Mouse (Mus musculus) forebrain, embryonic 14.5 days (tissue): ENCODE measurements around the gene Derl3. TPM values are rescaled to one million over a fixed set of nuclear protein-coding genes. Genes with fewer than 3 reads are reported as not detected.

Source experiments
- ATAC-seq: fragments of 200-750 bp; cut with Nextera tagmentation; 2 replicates; pipeline ENCODE4 v1.8.0; 2017; ENCODE audit warnings: mild to moderate bottlenecking, moderate library complexity
- DNase-seq: peaks from one replicate; pipeline ENCODE4 v3.0.0-alpha.2; 2015; ENCODE audit warnings: low spot score
- H3K27ac ChIP-seq: fragments of 300-500 bp; sonication (generic); 2 replicates; pipeline ENCODE4 v1.5.1; 2014; ENCODE audit warnings: low read depth, mild to moderate bottlenecking, control low read depth, low read length, moderate library complexity
- H3K27me3 ChIP-seq: fragments of 300-500 bp; sonication (generic); replicated peaks from 2 replicates; pipeline ENCODE4 v1.6.1; 2014; ENCODE audit warnings: low read length, control low read depth, mixed read lengths; ENCODE audit not compliant: control insufficient read depth, insufficient read depth
- H3K36me3 ChIP-seq: fragments of 300-500 bp; sonication (generic); 2 replicates; pipeline ENCODE4 v1.6.1; 2014; ENCODE audit warnings: low read length, control low read depth; ENCODE audit not compliant: control insufficient read depth, insufficient read depth
- H3K4me1 ChIP-seq: fragments of 300-500 bp; sonication (generic); 2 replicates; pipeline ENCODE4 v1.6.1; 2014; ENCODE audit warnings: antibody characterized with exemption, low read length, control low read depth; ENCODE audit not compliant: control insufficient read depth, insufficient read depth
- H3K4me2 ChIP-seq: fragments of 300-500 bp; sonication (generic); 2 replicates; pipeline ENCODE4 v1.6.1; 2014; ENCODE audit warnings: mild to moderate bottlenecking, control low read depth, low read length
- H3K4me3 ChIP-seq: fragments of 300-500 bp; sonication (generic); 2 replicates; pipeline ENCODE4 v1.5.1; 2014; ENCODE audit warnings: low read depth, low read length, control low read depth
- H3K9ac ChIP-seq: fragments of 300-500 bp; sonication (generic); 2 replicates; pipeline ENCODE4 v1.6.1; 2014; ENCODE audit warnings: mild to moderate bottlenecking, low read length, control low read depth, moderate library complexity
- H3K9me3 ChIP-seq: fragments of 300-500 bp; sonication (generic); replicated peaks from 2 replicates; pipeline ENCODE4 v1.6.1; 2016; ENCODE audit warnings: low read length, control low read depth, mixed read lengths; ENCODE audit not compliant: control insufficient read depth
- WGBS: fragments of 180-500 bp; shearing (Covaris S2); extraction: QIAGEN DNeasy Blood & Tissue Kit; methylation state at CpG from one replicate; pipeline ENCODE4 v1.1.7; 2014; 5-methylcytosine and 5-hydroxymethylcytosine counted together
- polyA plus RNA-seq: library from polyadenylated mRNA; unstranded; fragments of >200 nt; fragmentation: Nextera tagmentation; extraction: Ambion mirVana; gene quantifications from 2 replicates; pipeline ENCODE4 v1.2.1, GENCODE M21; 2014

The Derl3 gene
- polyA plus RNA-seq, 1 experiment from 2014 or later, result 1.6 TPM

GRCm38 (mm10) chr10:75932081-75932678 lies 39.0 kb downstream of the Derl3 start:
- H3K4me1 ChIP-seq, result peaks cover 21% of the 10 kb centered on the region
- peak overlapping the region; percentile 68 for H3K4me2 ChIP-seq
- peak; percentile 65 for DNase-seq
- peaks cover 25% of the 10 kb centered on the region for H3K27me3 ChIP-seq
- peak overlapping the region; percentile 38 for H3K4me3 ChIP-seq
- H3K27ac ChIP-seq, result no peak overlapping the region
- peak; percentile 76 for ATAC-seq
- H3K9ac ChIP-seq, result peak overlapping the region; percentile 67
- WGBS, result under 1% methylated on average over 37 of the region's 44 CpGs
- 0 out of 2 replicates have a peak, but pooled peaks cover 2% of the 10 kb centered on the region for H3K36me3 ChIP-seq
- no peaks in the 10 kb centered on the region for H3K9me3 ChIP-seq

- DNase-seq (no peak), ATAC-seq (no peak)
- Histone ChIP-seq H3K9me3 (no peaks in the 10 kb centered on the region), H3K9ac (peak within 1 kb of the TSS; percentile 67), H3K4me1 (peaks cover 21% of the 10 kb centered on the region), H3K27ac (no peak within 1 kb of the TSS), H3K4me2 (peak within 1 kb of the TSS; percentile 68), H3K36me3 (no peaks in the 10 kb centered on the region), H3K27me3 (peaks cover 26% of the 10 kb centered on the region), H3K4me3 (peak within 1 kb of the TSS; percentile 38)
- WGBS, result 28% methylated on average over 6 of the region's 6 CpGs
These were observed 39.7 kb downstream of the Derl3 start, which contains the start of gene Chchd10 for GRCm38 (mm10) chr10:75932891-75933290. Gene Chchd10, plus strand, starts transcription at chr10:75933130.

GRCm38 (mm10) chr10:75934991-75935390 lies 41.8 kb downstream of the Derl3 start:
- WGBS, result 74% methylated on average over 1 of the region's 1 CpGs
- H3K4me2 ChIP-seq, result peak overlapping the region; percentile 92
- H3K9me3 ChIP-seq, result no peaks in the 10 kb centered on the region
- no peaks in the 10 kb centered on the region for H3K36me3 ChIP-seq
- H3K27ac ChIP-seq, result no peak overlapping the region
- H3K4me1 ChIP-seq, result peaks cover 21% of the 10 kb centered on the region
- ATAC-seq (no peak), DNase-seq (no peak)
- H3K27me3 ChIP-seq, result peaks cover 26% of the 10 kb centered on the region
- peak overlapping the region; percentile 46; the same call in 1 of the 2 replicates for H3K4me3 ChIP-seq
- H3K9ac ChIP-seq, result peak overlapping the region; percentile 46; the same call in 1 of the 2 replicates

GRCm38 (mm10) chr10:75935680-75936541 lies 42.7 kb downstream of the Derl3 start, which contains the start of gene Mmp11:
Gene Mmp11, minus strand, starts transcription at chr10:75936496.
- Histone ChIP-seq H3K36me3 (no peaks in the 10 kb centered on the region), H3K4me3 (peak within 1 kb of the TSS; percentile 46), H3K27me3 (peaks cover 26% of the 10 kb centered on the region), H3K27ac (no peak within 1 kb of the TSS), H3K4me2 (peak within 1 kb of the TSS; percentile 92), H3K9ac (peak within 1 kb of the TSS; percentile 46), H3K9me3 (no peaks in the 10 kb centered on the region), H3K4me1 (peaks cover 17% of the 10 kb centered on the region)
- under 1% methylated on average over 51 of the region's 51 CpGs for WGBS
- ATAC-seq (peak; percentile 52), DNase-seq (peak; percentile 78)

GRCm38 (mm10) chr10:75936909-75937667 lies 43.9 kb downstream of the Derl3 start:
- Histone ChIP-seq H3K4me1 (peaks cover 11% of the 10 kb centered on the region), H3K36me3 (no peaks in the 10 kb centered on the region), H3K27me3 (peaks cover 23% of the 10 kb centered on the region), H3K9me3 (no peaks in the 10 kb centered on the region), H3K9ac (no peak overlapping the region), H3K4me3 (no peak overlapping the region), H3K27ac (no peak overlapping the region), H3K4me2 (no peak overlapping the region)
- ATAC-seq (no peak), DNase-seq (no peak)
- WGBS, result 39% methylated on average over 18 of the region's 18 CpGs

GRCm38 (mm10) chr10:75937851-75938643 lies 44.8 kb downstream of the Derl3 start:
- Histone ChIP-seq H3K36me3 (no peaks in the 10 kb centered on the region), H3K4me1 (peaks cover 7% of the 10 kb centered on the region; the same call in 1 of the 2 replicates), H3K4me2 (no peak overlapping the region), H3K9me3 (no peaks in the 10 kb centered on the region), H3K27ac (no peak overlapping the region), H3K27me3 (peaks cover 19% of the 10 kb centered on the region), H3K9ac (no peak overlapping the region), H3K4me3 (no peak overlapping the region)
- ATAC-seq, result no peak
- WGBS, result 58% methylated on average over 10 of the region's 10 CpGs
- DNase-seq, result no peak

GRCm38 (mm10) chr10:75939481-75940234 lies 46.4 kb downstream of the Derl3 start:
- H3K9me3 ChIP-seq, result no peaks in the 10 kb centered on the region
- H3K9ac ChIP-seq, result no peak overlapping the region
- DNase-seq, result no peak
- peaks cover 18% of the 10 kb centered on the region for H3K27me3 ChIP-seq
- no peak for ATAC-seq
- H3K4me3 ChIP-seq, result no peak overlapping the region
- WGBS, result 55% methylated on average over 9 of the region's 9 CpGs
- no peak overlapping the region for H3K4me2 ChIP-seq
- H3K4me1 ChIP-seq, result peaks cover 11% of the 10 kb centered on the region; the same call in 1 of the 2 replicates
- no peaks in the 10 kb centered on the region for H3K36me3 ChIP-seq
- no peak overlapping the region for H3K27ac ChIP-seq
